Mouse (Mus musculus) R1 (cell line): ENCODE results near the gene Dzip3.

ENCODE experiments used
- DNase-seq: peaks from one replicate; pipeline ENCODE4 v3.0.0-alpha.2; 2018; ENCODE audit warnings: low read depth, low spot score

The Dzip3 gene

DNA sequence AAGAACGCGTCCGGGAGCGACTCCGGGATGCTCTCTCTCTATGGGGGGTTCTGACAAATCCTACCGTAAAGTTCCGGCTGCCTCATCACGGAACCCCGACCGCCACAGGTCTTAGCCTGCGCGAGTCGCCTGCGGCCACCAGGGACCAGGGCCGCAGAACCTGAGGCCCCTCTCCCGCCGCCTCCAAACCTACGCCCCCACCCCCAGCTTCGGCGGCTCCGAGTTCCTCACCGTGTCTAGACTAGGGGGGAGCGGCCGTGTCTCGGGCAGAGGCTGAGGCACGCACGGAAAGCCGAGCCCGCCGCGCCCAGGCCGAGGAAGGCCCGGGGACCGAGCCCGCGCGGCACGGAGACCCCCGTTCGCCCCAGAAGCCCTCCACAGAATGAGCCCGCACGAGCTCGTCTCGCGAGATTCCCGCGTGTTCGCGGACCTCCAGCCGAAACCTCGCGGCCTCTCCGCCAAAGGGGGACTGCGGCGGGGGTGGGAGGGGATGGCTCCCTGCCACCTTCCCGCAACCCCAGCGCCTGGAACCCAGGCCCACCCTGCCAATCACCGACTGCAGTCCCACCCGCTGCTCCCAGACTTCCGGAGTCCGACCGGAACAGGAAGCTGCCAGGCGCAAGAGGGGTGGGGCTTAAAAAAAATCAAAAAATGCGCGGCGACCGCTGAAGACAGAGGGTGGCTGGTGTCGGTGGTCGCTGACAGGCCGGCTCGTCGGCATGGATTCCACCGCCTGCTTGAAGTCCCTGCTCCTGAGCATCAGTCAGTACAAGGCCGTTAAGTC is at the start of gene Dzip3, which contains the start of gene Cip2a:
Dzip3 (minus strand) TSS at position 607 of the 784 bp plus-strand sequence.
Cip2a (plus strand) TSS at position 627 of the 784 bp plus-strand sequence.
- DNase-seq, result peak; percentile 97

DNA sequence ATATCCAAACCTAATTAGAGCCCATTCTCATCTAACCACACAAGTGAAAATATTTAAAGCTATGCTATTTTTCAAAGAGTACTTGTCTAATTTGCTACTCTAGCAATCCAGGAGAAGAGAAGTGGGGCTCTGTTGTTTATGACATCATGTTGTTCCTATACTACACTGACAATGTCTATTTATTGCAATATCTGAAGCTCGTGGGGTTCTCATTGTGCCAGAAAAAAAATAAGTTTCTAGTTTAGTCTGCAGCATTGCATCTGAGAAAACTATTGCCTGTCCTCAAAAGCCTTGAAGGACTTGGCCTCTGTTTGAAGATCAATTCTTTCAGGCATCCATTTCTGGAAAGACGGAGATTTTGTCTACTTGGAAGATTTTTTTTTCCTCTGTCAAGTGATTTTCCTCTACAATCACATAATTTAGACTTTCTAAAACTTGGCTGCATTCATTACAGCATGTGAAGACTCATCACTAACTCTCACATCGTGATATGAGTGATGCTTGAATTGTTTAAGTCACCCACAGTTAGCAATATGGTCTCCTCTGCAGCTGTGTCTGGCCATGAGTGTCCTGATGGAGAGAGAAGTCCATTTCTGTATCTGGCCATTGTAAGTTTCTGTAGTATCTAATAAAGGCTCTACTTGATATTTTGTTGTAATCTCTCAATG is 46.7 kb upstream of the Dzip3 start:
- DNase-seq, result no peak

DNA sequence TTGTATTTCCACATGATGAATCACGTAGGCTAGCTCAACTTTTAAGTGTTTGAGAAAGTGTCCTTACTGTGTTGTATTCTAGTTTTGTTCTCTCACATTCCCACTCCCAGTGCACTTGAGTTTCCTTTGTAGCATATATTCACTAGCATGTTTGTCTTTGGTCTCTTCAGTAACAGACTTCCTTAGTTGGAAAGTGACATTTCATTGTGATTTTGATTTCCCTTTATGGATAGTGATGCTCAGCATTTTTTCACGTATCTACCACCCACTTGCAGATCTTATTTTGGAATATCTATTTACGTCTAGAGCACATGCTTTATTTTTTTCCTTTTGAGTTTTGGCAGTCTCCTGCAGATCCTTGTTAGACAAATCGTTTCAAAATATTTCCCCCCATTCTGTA is 43.8 kb upstream of the Dzip3 start:
- DNase-seq, result no peak

GRCm38 (mm10) chr16:49035852-49036251 is 41.9 kb upstream of the Dzip3 start:
- DNase-seq, result no peak

DNA sequence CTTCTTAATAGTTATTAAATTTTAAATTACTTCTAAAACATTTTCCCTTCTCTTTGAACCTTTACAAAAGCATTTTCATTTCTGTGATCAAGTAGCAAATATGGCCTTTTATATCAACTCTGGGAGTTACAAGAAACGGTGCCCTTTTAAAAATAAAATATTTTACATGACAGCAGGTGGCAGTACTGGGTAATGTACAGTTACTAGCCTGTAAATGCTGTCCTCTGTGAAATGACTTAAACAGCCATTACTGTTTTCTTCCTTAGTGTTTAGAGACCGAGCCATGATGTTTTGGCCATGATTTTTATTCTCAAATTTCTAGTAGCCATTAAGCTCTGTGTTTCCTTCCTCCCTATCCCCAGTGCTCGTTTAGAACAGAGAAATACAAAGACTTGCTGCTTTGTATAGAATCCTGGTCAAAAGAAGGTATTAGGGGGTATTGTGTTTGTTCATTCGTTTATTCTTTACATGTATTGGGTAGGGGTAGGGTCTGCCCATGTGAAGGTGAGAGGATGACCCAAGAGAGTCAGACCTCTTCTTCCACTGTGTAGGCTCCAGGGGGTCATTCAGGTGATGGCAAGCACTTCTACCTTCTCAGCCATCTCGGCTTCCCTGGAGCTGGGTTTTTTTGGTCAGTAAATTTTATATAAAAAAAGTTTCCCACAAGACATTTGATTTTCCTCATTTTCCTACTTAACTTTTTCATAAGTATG is 22.8 kb upstream of the Dzip3 start:
- peak; percentile 22 for DNase-seq

- DNase-seq, result no peak
These were observed 10.2 kb upstream of the Dzip3 start for GRCm38 (mm10) chr16:49004151-49004550.

DNA sequence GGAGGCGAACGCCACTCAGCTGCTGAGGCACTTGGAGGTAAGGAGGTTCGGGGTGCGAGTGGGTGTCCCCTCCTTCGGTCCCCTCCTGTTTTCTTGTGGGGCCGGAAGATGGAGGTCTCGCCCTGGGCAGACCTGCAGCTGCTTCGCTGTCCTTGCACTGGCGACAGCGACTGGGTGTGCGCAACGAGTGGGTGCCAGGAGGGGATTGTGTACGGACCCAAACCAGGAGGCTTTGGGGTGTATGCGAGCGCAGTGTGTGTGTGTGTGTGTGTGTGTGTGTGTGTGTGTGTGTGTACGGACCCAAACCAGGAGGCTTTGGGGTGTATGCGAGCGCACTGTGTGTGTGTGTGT is 353 bp upstream of the Dzip3 start:
- no peak for DNase-seq

DNA sequence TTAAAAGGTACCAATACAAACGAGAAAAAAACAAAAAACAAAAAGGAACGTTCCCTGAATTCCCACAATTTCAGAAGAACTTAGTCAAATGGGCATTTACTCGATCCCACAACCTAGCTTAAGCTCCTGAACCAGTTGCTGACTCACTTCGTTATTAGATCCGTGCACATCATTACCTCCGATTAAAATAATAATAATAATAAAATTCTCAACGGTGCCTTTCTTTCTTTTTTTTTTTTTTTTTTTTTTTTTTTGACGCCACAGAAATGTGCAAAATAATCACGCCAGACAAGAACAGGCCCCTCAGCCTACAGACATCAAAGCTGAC is 770 bp downstream of the Dzip3 start:
- DNase-seq, result no peak

DNA sequence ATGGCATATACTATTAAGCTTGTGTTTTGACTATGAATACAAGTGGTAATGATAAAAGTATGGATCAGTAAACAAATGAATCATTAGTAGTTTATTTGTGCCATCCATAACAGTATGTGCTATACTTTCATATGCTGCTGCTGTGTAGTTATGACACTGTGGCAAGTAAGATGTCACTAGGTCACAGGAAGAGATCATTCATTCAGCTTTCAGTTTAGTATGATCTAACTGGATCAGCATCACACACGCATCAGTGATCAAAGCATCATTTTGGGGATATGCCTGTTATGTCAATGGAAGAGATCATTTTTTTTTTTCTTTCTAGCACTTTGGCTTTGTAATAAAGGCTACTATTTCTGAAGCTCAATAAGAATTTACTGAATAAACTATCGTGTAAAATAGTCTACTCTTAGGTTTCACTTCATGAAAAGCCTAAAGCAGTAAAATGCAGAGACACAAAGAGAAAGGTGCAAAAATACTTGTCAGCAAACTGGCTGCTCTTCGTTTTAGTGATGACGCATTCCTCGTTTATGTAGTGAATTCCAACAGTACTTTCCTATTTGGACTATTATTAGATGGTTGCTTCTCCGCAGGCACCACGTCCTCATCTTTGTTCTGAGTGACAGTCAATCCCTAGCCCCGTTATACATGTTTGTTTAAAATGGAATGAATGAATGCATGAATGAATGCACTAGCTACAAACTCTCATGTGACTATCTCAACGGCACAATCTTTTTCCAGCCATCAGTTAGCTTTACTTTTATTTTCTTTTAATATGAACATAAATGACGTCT is 1.3 kb downstream of the Dzip3 start:
- peak; percentile 10 for DNase-seq

DNA sequence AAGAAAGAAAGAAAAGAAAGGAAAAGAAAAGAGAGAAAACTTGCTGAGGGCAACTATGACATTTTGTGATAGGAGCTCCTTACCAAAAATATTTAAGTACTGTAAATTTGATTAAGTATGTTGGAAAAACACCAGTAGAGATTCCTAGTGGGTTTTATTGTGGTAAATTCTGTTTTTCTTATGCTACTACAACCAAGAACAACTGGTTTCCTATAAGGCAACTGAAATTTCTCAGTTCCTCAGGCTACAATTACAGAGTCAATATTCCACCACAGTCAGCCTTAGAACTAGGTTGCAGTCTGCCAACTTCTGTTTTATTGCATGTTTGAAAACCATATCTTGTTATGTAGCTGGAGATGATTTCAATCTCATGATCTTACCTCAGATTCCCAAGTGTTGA is 4.3 kb downstream of the Dzip3 start:
- no peak for DNase-seq

DNA sequence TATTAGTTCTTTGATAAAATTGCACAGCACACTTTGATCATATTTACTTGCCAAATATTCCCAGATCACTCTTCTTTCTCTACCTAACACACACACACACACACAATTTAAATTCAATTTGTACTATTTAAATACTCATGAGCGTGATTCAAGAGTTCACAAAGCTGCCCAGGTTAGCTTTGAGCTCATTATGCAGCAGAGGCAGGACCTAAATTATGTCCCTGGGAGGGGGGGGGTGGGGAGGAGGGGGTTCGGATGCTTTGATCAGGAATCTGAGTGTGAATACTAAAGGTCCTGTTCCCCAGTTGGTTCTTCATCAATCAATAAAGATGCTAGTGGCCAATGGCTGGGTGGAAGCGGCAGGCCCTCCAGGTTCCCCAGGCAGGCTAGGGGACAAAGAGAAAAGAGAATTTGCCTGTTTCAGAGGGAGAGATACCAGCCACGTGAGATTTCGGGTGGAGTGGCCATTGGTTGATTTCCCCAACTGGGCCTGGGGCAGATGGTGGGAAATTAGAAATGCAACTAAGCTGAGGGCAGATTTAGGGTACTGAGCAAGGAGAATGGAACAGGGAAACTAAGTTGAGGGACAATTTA is 8.8 kb downstream of the Dzip3 start:
- DNase-seq, result no peak

- DNase-seq, result no peak
These were observed 14.0 kb downstream of the Dzip3 start for GRCm38 (mm10) chr16:48979965-48980364.

- DNase-seq, result peak; percentile 55
These were observed 20.4 kb downstream of the Dzip3 start for GRCm38 (mm10) chr16:48973548-48973947.

GRCm38 (mm10) chr16:48972996-48973395 is 21.0 kb downstream of the Dzip3 start:
- no peak for DNase-seq

GRCm38 (mm10) chr16:48941805-48942204 is 52.2 kb downstream of the Dzip3 start:
- peak; percentile 13 for DNase-seq

DNA sequence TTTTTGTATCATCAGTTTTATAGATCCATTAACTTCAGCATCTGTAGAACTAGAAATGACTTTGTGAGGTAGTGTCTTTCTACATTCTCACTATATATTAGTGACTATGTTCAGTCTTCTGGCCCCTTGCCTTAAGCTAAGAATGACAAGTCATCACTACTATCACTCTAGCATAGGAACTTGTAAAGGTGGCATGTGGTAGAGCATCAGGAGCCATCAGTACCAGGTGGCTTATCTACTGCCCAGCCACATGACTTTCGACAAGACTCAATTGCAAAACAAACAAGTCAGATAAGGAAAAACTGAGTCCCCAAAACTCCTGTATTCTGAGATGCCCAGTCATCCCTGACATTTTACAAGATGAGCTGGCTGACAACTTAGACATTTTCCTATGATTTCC is 70.2 kb downstream of the Dzip3 start:
- DNase-seq, result no peak

DNA sequence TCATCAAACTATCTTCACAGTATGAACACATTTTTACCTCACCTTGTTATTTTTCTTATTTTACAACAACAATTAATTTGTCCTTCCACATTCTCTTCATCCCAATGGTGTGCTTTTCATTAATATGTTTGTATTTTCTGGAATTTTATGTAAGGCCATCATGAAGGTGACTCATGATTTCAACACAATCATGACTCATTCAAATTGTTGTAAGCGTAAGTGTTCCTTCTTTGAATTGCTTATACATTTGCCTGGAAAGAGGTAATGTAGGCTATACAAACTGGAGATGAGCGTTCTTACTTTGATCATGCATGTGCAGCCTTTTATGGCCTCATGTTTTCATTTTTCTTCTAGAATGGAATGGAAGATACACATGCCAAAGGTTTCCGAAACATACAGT is 80.8 kb downstream of the Dzip3 start:
- DNase-seq, result no peak

DNA sequence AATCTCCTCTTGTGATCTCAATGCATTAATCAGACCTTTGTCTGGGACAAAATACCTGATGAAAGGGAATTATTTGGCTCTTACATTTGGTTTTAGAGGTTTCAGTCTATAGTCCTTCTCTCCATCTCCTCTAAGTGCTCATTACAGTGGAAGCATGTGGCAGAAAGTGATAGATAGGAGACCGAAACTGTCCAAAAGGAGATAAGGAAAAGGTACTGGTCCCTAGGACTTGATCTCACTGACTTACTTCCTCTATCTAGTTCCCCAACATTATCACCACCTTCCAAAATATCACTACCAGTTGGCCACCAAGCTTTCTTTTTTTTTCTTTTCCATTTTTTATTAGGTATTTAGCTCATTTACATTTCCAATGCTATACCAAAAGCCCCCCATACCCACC is 82.8 kb downstream of the Dzip3 start:
- no peak for DNase-seq

DNA sequence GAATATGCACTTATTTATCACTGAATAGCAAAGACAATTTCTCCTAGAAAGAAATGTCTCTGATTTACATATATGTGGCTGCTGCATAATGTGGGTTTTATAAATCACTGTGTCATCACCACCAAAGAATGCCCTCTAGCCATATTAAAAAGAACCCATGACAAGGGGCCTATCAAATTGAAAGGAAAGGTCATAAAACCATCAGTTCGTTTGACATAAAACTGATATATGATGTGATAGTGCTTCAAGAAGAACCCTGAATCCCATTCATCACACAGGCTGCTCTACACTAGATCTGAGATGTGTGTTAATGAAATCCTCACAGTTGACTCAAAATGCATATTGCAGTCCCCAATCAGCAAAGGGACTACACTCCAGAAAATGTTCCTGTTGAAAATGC is 94.1 kb downstream of the Dzip3 start:
- DNase-seq, result no peak

DNA sequence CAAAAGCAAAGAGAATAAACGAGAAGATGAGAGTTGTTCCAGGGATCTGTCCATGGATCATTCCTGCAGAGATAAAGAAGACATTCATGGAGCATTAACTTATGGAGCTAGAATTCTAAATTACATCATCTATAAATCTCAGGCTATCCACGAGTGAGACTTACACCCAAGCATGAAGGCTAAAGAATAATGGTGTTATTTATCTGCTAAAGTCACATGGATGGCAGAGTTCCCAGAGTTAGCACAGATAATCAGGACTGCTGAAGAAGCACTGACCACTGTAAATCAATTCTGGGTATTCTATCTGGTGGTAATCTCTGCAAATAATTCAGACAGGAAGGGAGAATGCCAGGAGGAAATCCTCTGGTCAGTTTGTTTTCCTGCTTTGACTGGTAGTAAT is 103.2 kb downstream of the Dzip3 start:
- no peak for DNase-seq
